Mouse (Mus musculus): ENCODE data around the gene Aimp1.

GRCm38 (mm10) chr3:132724326-132724725, 40.2 kb upstream of the Aimp1 start:
- TF ChIP-seq CTCF (IDR thresholded peaks at IDR 0.05; ENCODE audit: borderline replicate concordance, insufficient read depth, low read depth, low read length), result no peak
- TF ChIP-seq POLR2A (IDR thresholded peaks at IDR 0.05; ENCODE audit: borderline replicate concordance, insufficient read depth, low read length), result no peak

Data from cerebellum, adult 2 months (tissue).